Mouse (Mus musculus) gastrocnemius, postnatal 25 days (tissue): ENCODE results near the gene Coro1a. TPM values are rescaled to one million over a fixed set of nuclear protein-coding genes. Genes with fewer than 3 reads are reported as not detected.

Experiments
- DNase-seq: peaks from one replicate; pipeline ENCODE4 v3.0.0; 2022
- total RNA-seq, 2 experiments: library from RNA; stranded (reverse); gene quantifications; 1 replicate in 1 of 2; 2 replicates in 1 of 2; pipeline ENCODE4 v1.2.3; 2021

The Coro1a gene
- total RNA-seq, 2 experiments from 2014 or later: 2.1 to 3.3 TPM

DNA sequence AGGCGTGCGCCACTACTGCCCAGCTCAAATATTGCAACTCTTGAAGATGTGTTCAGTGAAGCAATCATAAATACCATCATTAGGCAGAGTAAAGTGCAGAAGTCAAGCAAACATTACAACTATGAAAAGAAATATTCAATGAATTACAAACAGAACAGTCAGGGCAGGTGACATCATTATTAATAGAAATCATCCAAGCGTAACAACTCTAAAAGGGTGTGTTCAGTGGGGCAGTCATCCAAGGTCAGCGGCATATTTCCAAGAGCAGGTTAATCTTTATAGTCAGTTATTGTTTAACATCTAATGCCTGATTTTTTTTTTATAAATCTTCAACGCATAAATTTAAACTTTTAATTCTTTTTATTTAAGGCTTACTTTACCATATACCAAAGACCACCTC, 26.4 kb downstream of the Coro1a start:
- DNase-seq: no peak

DNA sequence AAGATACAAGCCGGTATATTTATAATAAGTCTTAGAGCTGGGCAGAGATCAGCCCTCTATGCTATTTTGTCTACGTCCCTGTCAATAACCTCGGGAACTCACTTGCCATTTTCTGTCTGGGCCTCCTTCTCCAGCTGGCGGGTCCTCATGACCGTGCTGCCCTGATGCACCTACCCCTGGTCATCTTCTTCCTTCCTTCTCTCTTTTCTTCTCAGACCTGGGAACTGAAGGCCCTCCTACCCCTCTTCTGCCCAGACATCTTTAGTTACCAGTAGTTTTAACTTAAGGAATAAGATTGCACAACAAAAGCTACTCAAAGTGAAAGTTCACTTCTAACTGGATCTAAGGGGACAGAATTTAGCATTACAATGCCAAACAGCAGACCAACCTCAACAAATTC, 27.9 kb downstream of the Coro1a start:
- no peak for DNase-seq

DNA sequence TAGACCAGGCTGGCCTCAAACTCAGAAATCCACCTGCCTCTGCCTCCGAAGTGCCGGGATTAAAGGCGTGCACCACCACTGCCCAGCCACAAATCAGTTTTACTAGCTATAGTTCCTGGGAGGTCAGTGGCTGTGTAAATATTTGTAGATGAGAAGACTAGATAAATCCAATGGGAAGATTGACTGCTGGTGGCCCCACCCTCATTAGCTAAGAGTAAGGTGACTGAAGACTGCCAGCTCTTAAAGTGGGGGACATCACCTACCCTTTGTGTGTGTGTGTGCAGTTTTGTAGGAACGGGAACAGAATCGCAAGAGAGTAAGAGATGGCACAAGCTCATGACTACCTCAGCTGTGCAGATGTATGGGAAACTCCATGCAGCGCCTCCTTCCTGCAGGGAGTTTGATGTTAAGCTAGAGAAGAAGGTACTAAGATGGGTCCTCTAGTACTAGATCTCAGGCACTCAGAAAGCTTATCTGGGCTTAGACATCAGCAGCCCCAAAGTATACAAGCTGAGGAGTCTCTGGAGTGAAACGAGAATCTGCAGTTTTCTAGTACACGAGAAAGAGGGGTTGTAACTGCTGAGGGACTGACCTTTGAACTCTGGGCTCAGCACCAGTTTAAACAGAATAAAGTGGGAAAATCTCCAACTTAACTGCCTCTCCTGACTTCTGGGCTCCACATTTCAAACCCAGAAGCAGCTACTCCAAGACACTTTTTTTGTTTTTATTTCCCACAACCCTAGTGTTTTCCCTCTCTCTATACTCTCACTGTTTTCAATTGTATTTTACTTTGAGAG, 28.8 kb downstream of the Coro1a start:
- no peak for DNase-seq

DNA sequence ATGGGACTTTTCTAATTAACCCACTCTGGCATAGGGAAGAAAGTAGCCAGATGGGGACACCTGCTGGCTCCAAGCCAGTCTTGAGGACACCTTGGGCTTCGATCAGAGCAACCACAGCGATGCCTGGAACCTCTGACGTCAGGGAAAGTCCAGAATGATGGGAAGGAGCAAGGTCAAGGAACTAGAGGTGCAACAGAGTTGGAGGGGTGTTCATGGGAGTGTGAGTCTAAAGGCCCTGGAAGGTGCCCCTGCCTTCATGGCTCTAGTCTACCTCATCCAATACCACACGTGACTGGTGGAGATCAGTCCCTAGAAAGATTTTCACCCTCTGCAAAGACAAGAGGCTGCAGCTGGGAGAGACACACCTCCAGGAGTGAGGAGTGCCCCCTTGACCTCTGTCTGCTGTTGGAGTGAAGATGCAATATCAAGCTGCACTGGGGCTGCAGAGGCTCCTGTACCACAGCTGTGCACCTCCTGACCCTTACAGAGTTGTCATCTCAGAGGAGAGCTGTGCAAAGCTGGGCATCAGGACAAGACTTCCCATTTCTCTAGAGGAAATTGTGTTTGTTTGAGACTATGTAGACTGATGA, 30.9 kb downstream of the Coro1a start:
- no peak for DNase-seq

DNA sequence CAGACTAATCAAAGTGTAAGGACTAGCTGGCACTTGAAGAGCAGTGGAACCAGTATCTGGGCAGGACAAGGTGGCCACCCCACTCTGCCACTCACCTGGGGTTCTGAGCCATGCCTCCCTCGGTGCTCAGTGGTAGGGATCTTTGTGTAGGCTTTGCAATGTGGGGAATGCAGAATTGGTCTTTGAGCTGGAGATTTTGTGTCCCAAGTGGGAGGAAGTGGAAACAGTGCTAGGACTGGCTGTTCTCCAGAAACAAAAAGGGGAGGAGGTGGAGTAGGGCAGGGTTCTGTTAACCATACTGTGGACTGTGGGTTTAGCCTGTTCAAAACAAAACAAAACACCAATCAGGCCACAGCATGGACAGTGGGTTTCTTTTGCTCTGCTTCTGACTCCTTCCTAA, 31.4 kb downstream of the Coro1a start, which contains the start of gene Sult1a1:
TSS of gene Sult1a1 (minus strand) at position 226 of the 400 bp plus-strand sequence.
- peak; percentile 76 for DNase-seq

DNA sequence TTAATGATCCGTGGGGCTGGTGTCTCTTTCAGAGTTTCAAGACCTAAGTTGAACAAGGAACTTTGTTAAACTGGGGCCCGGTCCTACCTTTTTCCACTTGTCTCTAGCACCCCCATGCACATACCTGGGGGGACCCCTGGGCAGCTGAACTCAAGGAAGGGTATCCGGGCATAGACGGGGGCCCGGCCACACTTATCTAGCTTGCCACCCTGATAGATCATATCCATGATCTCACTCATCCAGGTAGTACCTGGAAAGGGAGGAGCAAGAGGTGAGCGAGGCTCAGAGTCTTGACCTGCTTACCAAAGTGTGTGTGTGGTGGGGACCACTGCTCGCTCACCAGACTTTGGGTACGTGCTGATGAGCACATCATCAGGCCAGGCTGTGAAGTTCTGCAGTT, 32.5 kb downstream of the Coro1a start:
- no peak for DNase-seq

DNA sequence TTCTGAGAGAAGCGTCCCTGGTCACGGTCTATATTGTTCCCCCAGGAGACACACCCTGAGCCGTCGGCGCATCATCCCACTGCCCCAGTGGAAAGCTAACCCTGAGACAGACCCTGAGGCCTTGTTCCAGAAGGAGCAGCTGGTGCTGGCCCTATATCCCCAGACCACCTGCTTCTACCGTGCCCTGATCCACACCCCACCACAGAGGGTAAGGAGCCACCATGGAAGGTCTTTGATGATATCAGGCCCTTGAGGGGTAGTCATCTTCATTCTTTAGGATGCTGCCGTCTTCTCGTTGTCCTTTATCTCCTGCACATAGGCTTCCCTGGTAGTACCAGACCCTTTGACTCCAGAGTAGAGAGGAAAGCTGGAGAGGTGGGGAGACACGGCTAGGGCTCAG, 35.5 kb downstream of the Coro1a start:
- no peak for DNase-seq

DNA sequence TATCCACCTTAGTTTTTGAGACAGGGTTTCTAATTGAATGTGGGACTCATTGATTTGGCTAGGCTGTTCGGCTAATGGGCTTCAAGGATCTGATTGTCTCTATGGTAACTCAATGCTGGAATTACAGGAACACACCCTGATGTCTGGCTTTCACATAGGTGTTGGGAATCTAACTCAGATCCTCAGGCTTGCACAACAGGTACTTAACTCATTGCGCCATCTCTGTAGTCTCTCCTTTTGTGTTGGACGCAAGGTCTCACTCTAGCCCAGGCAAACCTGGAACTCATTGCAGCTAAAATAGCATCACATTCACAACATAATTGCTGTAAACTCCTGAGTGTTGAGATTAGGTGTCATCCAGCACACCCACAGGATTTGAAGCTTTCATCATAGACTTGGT, 37.4 kb downstream of the Coro1a start:
- no peak for DNase-seq

DNA sequence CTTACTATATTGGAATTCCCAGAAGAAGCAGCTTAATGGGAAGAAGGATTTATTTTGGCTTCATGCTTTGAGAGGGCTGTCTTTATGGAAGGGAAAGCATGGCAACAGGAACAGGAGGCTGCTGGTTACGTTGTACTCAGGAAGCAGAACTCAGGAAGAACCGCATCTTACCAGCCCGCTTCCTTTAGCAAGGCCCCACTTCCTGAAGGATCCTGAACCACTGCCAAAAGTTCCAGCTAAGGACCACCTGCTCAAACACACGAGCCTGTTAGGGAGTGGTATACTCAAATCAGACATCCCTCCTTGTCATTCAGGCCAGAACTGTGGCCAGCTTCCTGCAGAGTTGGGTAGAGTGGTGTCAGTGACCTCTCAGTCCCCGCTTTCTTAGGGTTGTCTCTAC, 39.1 kb downstream of the Coro1a start:
- no peak for DNase-seq

DNA sequence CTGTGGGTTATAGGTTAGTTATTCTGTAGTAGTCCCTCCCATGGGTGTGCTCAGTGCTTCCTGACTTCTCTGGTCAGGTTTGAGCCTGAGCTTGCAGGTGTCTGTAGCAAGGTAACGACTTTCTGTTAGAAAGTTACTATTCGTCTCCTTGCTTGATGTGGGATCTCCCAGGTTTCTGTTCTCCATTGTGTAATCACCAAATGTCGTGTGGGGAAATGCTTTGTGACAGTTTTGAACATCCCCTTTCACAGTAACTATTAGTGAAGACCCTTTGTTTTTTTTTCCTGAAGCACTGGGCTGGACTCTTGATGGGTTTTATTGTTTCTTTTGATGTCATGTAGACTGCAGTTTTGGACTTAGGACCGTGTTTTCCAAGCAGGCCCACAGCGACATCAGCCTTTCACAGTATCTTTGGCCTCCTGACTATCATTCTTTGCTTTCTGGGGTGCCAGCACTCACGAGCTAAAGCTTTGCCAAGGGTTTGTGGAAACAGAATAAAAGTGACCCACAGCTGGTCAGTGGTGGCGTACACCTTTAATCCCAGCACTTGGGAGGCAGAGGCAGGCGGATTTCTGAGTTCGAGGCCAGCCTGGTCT, 40.0 kb downstream of the Coro1a start:
- no peak for DNase-seq

DNA sequence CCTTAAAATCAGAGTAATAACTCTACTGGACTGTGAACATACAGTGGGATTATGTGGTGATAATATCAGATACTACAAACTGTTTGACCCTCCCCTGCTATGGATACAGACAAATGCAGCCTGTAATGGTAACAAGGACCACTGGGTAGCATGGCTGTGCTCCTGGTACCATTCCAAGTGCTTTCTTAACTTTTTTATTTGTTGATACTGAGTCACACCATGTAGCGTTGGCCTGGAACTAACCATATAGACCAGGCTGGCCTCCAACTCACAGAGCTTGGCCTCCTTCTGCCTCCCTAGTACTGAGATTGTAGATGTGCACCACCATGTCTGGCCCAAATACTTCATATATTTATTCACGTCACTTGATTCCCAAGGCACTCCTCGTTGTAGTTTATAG, 42.3 kb downstream of the Coro1a start:
- DNase-seq: peak; percentile 38

DNA sequence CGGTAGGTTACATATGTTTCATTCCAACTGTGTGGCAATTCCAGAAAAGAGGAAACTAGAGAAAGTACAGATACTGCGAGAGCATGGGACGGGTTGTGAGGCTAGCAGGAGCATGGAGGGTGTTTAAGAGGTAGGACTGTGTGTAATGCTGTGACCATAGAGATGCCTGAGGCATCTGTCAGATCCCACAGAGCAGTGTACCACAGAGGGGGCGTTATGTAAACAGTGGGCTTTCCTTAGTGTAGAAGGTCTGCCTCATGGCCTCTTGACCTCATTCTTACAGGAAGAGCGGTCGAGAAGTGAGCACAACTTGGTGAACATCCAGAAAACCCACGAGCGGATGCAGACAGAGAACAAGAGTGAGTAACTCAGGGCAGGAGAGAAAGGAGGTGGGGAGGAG, 43.9 kb downstream of the Coro1a start:
- DNase-seq: no peak

DNA sequence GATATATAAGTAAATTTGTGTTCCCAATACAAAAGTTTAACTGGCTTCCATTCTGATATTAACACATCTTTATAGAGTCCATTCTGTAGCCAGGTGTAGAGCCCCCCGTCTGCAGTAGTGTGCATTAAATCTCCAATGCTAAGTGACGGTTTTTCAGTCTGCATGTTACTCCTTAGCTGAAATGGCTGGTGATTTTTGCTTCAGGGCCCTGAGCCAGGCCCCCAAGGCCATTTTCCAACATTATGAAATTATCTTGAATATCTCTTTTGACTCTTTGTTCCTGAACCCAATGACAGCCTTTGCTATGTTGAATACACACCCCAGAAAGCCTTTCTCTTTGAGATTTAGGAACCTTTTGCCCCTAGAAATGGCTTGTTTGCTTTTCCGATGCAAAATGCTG, 47.8 kb downstream of the Coro1a start:
- no peak for DNase-seq

DNA sequence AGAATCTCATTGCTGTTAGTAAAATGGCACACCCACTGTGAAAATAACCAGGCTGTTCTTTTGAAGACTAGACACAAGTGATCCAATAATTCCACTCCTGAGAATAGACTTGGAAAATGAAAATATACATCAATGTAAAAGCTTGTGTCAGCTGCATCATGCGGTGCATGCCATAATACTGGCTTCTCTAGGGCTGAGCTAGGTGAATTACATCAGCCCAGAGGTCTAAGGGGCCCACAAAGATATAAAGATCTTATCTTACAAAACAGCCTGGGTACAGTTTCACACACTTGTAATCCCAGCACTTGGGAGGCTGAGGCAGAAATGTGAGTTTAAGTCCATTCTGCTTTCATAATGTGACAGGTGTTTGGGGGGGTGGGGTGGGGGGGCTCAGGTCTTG, 50.1 kb downstream of the Coro1a start:
- DNase-seq: no peak

DNA sequence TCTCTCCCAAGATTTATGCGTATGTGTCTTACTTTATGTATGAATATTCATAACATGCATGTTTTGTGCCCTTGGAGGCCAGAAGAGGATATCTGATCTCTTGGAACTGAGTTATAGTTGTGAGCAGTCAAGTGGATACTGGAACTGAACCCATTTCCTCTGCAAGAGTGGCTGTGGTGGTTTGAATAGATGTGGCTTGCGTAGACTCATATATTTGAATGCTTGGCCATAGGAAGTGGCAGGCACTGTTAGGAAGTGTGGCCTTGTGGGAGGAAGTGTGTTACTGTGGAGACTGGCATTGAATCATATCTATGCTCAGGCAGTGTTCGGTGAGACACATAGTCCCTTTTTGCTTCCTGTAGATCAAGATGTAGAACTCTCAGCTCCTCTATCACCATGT, 51.9 kb downstream of the Coro1a start:
- DNase-seq: no peak

DNA sequence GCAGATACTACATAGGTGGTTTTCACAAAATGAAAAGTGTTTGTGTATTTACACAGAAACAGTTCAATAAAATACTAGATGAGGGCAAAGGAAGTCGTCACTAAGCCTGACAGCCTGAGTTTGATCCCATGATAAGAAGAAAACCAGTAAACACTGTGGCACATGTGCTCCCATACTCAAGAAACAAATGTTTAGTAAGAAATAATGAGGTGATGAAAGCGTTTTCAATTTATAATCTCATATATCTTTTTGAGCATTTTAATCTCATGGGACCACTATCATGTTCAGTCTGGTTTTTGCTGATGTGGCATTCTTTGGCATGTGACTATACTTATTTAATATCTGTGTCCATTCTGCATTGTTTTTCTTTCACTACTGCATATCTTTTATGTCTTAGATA, 53.6 kb downstream of the Coro1a start:
- no peak for DNase-seq

DNA sequence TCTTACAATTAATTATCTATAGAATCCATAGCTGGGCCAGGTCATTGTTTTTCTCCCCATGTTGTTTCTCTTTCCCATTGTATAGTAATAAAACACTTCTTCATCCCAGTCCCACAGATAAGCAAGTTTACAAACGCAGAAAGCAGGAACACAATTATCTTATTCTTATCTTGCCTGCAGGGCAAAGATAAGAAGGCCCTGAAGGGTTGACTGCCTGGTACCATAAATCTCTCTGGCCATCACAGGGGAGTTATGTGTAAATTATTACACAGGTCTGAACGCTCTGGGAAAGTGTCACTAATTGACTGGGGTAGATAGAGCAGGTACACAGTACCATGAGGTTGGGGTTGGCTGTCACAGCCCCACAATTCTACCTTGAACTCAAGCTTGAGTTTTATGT, 56.7 kb downstream of the Coro1a start:
- no peak for DNase-seq

Other genes starting within 250 kb of the Coro1a start
- gene Atp2a1, start 244.7 kb downstream of the Coro1a start, total RNA-seq: over 10,000 TPM; 22,501 to 25,220 TPM
- gene Sh2b1, start 232.4 kb downstream of the Coro1a start, total RNA-seq: 10 to 100 TPM; 41.5 to 43.9 TPM
- 100 to 1,000 TPM; 131 to 139 TPM for gene Tufm, start 220.4 kb downstream of the Coro1a start, total RNA-seq
- 10 to 100 TPM; 26.0 to 26.4 TPM for gene Atxn2l, start 204.3 kb downstream of the Coro1a start, total RNA-seq
- gene Eif3c, start 141.4 kb downstream of the Coro1a start, total RNA-seq: 100 to 1,000 TPM; 130 to 138 TPM
- under 1 TPM; 0.26 to 0.59 TPM for gene Apobr, start 122.8 kb downstream of the Coro1a start, total RNA-seq
- gene Cln3, start 122.0 kb downstream of the Coro1a start, total RNA-seq: 10 to 100 TPM in 1 of 2 experiments, 1 to 10 TPM in 1; 8.8 to 10.6 TPM
- gene Il27, start 112.8 kb downstream of the Coro1a start, total RNA-seq: not detected
- 10 to 100 TPM; 10.6 to 14.2 TPM for gene Nupr1, start 76.9 kb downstream of the Coro1a start, total RNA-seq
- 10 to 100 TPM; 24.0 to 25.1 TPM for gene Sgf29, start 58.5 kb downstream of the Coro1a start, total RNA-seq
- 10 to 100 TPM; 12.3 to 22.9 TPM for gene Sult1a1, start 31.4 kb downstream of the Coro1a start, total RNA-seq
- 10 to 100 TPM; 33.1 to 37.0 TPM for gene Bola2, start 12.4 kb downstream of the Coro1a start, total RNA-seq
- gene Slx1b, start 12.0 kb downstream of the Coro1a start, total RNA-seq: 1 to 10 TPM; 2.7 to 3.3 TPM
- gene Mapk3, start 51.8 kb upstream of the Coro1a start, total RNA-seq: 10 to 100 TPM; 21.4 to 23.8 TPM
- 1 to 10 TPM in 1 of 2 experiments, under 1 TPM in 1; 0.49 to 1.6 TPM for gene Gdpd3, start 58.5 kb upstream of the Coro1a start, total RNA-seq
- 10 to 100 TPM; 63.8 to 69.0 TPM for gene Ypel3, start 69.2 kb upstream of the Coro1a start, total RNA-seq
- gene Tbx6, start 73.7 kb upstream of the Coro1a start, total RNA-seq: under 1 TPM; 0.20 to 0.62 TPM
- gene Ppp4c, start 84.7 kb upstream of the Coro1a start, total RNA-seq: 10 to 100 TPM; 21.7 to 26.8 TPM
- gene Fam57b, start 89.9 kb upstream of the Coro1a start, total RNA-seq: 10 to 100 TPM; 50.5 to 55.3 TPM
- not detected for gene 4930451I11Rik, start 123.9 kb upstream of the Coro1a start, total RNA-seq
- not detected for gene Doc2a, start 139.6 kb upstream of the Coro1a start, total RNA-seq
- gene Hirip3, start 154.2 kb upstream of the Coro1a start, total RNA-seq: 1 to 10 TPM; 4.2 to 5.0 TPM
- 10 to 100 TPM; 11.2 to 11.8 TPM for gene Ino80e, start 154.6 kb upstream of the Coro1a start, total RNA-seq
- gene Taok2, start 176.9 kb upstream of the Coro1a start, total RNA-seq: 10 to 100 TPM; 20.3 to 26.4 TPM
- 1 to 10 TPM; 8.2 to 9.1 TPM for gene Tmem219, start 215.1 kb upstream of the Coro1a start, total RNA-seq
- 1 to 10 TPM; 1.8 to 2.2 TPM for gene Kctd13, start 221.1 kb upstream of the Coro1a start, total RNA-seq
- gene Asphd1, start 241.8 kb upstream of the Coro1a start, total RNA-seq: not detected
- gene Sez6l2, start 242.8 kb upstream of the Coro1a start, total RNA-seq: 1 to 10 TPM; 1.6 to 1.7 TPM